Mouse (Mus musculus) olfactory bulb, adult 2 months (tissue): ENCODE results near the gene Carmil3. TPM values are rescaled to one million over a fixed set of nuclear protein-coding genes. Genes with fewer than 3 reads are reported as not detected.
A peak's percentile ranks its signal among the peaks of the same experiment; 100 is the strongest.

Experiments
- H3K27ac ChIP-seq: fragments of 200-500 bp; 2 replicates; pipeline ENCODE4 v1.5.1; 2012; ENCODE audit warnings: low read depth, low read length; ENCODE audit not compliant: insufficient read depth
- H3K4me1 ChIP-seq: fragments of 200-500 bp; 2 replicates; pipeline ENCODE4 v1.6.1; 2012; ENCODE audit warnings: low read length; ENCODE audit not compliant: control insufficient read depth, insufficient read depth
- H3K4me3 ChIP-seq: fragments of 200-500 bp; 2 replicates; pipeline ENCODE4 v1.5.1; 2012; ENCODE audit warnings: mild to moderate bottlenecking, low read depth, low read length, moderate library complexity; ENCODE audit not compliant: insufficient read depth
- CTCF ChIP-seq: fragments of 200-500 bp; IDR thresholded peaks from 2 replicates; pipeline ENCODE4 v1.5.1; 2012; ENCODE audit warnings: low read depth, mild to moderate bottlenecking, low read length, moderate library complexity; ENCODE audit not compliant: insufficient read depth
- POLR2A ChIP-seq: fragments of 200-500 bp; IDR thresholded peaks from 2 replicates; pipeline ENCODE4 v1.6.1; 2012; ENCODE audit warnings: mild to moderate bottlenecking, low read depth, low read length, moderate library complexity; ENCODE audit not compliant: insufficient read depth
- WGBS: fragments of 180-500 bp; shearing (Covaris S2); methylation state at CpG from one replicate; pipeline ENCODE4 v1.1.7; 2018; 5-methylcytosine and 5-hydroxymethylcytosine counted together
- polyA plus RNA-seq: library from polyadenylated mRNA; stranded (reverse); fragments of >200 nt; gene quantifications from 2 replicates; pipeline ENCODE4 v1.2.4, GENCODE M21; 2012; ENCODE audit warnings: low replicate concordance; ENCODE audit not compliant: missing spikeins, insufficient read depth, insufficient read length

Carmil3 gene
- polyA plus RNA-seq, 1 experiment, result not detected

DNA sequence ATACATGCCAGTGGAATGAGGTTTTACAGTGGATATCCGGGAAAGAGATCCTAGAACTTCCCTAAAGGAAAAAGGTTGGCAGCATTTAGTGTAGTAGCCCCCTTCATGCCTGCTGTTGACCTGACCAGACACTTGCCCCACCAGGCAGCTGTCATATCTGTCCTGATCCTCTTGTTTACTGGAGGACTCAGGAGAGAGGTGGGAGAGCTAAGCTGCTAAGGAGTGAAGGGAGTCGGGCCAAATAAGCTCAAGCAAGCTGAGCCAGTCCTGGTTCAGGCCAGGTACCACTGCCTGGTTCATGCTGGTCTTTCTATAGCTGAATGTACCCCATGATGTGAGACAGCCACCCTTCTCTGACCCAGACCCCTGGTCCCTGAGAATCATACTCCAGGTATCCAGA lies 36.2 kb downstream of the Carmil3 start:
- WGBS, result 75% methylated on average over 2 of the region's 2 CpGs
- H3K4me3 ChIP-seq, result no peak overlapping the region
- TF ChIP-seq POLR2A (no peak), CTCF (no peak)
- no peaks in the 10 kb centered on the region for H3K4me1 ChIP-seq
- H3K27ac ChIP-seq, result no peak overlapping the region

DNA sequence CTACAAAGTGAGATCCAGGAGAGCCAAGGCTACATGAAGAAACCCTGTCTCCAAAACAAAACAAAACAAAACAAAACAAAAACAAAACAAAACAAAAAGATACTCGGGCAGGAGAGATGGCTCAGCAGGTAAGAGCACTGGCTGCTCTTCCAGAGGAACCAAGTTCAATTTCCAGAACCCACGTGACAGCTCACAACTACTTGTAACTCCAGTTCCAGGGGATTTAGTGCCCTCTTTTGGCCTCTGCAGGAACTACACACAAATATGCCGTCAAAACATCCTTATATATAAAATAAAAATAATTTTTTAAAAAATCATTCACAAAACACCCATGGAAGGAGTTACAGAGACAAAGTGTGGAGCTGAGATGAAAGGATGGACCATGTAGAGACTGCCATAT lies 37.5 kb downstream of the Carmil3 start:
- Histone ChIP-seq H3K4me1 (no peaks in the 10 kb centered on the region), H3K4me3 (no peak overlapping the region), H3K27ac (no peak overlapping the region)
- TF ChIP-seq POLR2A, result no peak
- TF ChIP-seq CTCF, result no peak
- 15% methylated on average over 3 of the region's 3 CpGs for WGBS

DNA sequence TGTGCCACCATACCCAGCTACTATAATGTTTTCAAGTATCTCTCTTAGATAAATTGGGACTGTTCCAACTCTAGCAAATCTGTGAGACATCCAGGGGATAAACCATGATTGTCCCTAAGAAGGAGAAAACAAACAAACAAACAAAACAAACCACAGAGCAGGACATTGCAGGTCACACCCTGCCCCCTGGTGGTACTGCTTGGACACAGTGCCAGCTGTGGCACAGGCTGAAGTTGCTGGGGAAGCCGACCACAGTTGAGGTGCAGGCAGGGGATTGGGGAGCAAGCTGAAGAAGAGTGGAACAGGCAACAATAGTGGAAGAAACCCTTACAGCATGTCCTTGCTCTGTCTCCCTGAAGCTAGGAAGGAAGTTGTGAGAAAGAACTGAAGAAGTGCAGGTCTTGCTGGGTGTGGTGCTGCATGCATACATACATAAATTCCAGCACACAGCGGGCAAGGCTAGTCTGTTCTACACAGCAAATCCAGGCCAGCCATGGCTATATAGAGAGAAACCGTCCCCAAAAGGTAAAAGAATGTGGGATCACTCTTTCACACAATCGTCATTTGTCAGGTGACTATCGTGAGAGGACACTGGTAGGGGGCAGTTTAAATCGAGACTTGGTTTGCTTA lies 45.8 kb downstream of the Carmil3 start:
- H3K4me3 ChIP-seq, result no peak overlapping the region
- 60% methylated on average over 6 of the region's 6 CpGs for WGBS
- peaks cover 7% of the 10 kb centered on the region; the same call in 1 of the 2 replicates for H3K4me1 ChIP-seq
- TF ChIP-seq CTCF (peak; percentile 68), POLR2A (no peak)
- H3K27ac ChIP-seq, result no peak overlapping the region

DNA sequence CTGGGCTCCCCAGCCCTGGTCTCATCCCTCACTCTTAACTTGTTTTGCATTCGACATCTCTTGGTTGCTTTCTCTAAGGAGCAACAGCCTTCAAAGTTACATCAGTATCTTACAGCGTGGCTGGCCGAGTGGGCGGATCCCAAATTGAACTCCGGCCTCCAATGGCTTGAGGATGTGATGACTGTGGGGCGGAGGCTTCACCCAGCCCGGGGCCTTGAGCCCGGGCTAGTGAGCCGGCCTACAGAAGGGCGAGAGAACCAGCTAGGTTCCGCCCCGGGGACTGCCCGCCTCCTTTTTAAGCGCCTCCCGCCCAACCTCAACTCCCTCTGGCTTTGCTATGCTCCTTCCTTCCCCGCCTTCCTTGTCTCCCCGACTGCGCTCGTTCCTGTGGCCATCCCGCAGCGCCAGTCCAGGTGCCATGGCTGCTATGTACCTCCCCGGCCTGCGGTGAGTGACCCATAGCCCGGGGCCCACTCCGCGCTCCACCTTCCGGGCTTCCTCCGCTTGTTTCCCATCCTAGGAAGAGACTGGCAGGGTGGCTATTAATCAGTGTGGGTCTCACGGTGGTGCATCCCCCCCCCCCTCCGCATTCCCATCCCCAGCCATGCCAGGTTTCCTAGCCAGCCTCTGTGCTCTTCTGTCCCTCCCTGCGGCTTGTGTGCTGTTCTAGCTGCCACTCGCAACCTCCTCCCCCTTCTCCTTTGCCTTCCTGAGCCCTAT lies 49.8 kb downstream of the Carmil3 start, which contains the start of gene Pck2:
Pck2 (plus strand) TSS at position 200 of the 720 bp plus-strand sequence.
- 0% methylated on average over 29 of the region's 32 CpGs for WGBS
- Histone ChIP-seq H3K27ac (peak within 1 kb of the TSS; percentile 86), H3K4me1 (peaks cover 18% of the 10 kb centered on the region), H3K4me3 (peak within 1 kb of the TSS; percentile 68)
- TF ChIP-seq POLR2A (peak; percentile 52), CTCF (no peak)

DNA sequence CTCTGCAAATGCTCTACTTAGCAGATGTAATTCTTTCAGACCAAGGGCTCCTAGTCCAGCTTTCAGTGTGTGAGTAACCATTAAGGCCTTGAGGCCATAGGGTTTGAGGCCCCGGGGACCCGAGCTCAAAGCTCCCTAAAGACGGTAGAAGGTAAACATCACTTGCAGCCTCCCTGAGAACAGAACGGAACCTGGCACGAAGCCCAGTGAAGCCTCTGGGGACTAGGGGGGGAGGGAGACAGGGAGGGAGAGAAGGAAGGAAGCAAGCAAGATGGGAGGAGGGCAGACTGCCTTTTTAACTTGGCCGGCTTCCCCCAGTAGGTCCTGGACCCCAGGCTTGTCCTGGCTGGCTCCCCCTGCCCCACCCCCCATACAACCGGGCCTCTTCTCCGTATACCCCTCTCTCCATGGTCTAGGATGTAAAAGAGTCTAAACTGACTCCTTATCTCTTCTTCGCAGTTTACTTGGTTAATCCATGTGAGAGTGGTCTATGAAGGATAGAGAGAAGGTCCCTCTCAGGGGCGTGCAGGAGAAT lies 50.4 kb downstream of the Carmil3 start:
- WGBS, result 6% methylated on average over 10 of the region's 10 CpGs
- Histone ChIP-seq H3K4me1 (peaks cover 18% of the 10 kb centered on the region), H3K4me3 (peak overlapping the region; percentile 68), H3K27ac (peak overlapping the region; percentile 86)
- TF ChIP-seq CTCF (no peak), POLR2A (no peak)

DNA sequence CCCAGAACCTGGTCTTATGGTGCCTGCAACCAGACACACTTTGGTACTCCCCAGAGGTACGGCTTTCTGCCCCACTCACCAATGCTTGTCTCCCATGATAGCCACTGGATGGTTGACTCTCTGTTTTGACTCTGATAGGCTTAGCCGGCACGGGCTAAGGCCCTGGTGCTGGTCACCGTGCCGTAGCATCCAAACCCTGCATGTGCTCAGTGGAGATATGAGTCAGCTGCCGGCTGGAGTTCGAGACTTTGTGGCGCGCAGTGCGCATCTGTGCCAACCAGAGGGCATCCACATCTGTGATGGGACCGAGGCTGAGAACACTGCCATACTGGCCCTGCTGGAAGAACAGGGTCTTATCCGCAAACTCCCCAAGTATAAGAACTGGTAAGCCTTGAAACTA lies 51.8 kb downstream of the Carmil3 start:
- TF ChIP-seq CTCF (no peak), POLR2A (no peak)
- Histone ChIP-seq H3K4me1 (peaks cover 18% of the 10 kb centered on the region), H3K27ac (no peak overlapping the region), H3K4me3 (no peak overlapping the region)
- WGBS, result 87% methylated on average over 12 of the region's 12 CpGs

DNA sequence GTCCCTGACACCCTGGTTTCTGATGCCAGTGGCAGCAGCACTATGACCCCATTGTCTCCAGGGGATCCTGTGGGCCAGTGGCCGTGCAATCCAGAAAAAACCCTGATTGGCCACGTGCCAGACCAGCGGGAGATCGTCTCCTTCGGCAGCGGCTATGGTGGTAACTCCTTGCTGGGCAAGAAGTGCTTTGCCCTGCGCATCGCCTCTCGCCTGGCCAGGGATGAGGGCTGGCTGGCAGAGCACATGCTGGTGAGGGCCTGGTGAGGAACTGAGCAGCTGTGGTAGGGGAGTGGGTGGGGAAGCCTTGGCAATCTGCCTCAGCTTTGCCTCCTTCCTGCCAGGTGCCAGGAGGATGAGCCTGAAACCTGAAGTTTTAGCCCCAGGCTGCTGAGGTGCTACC lies 53.9 kb downstream of the Carmil3 start:
- Histone ChIP-seq H3K4me3 (no peak overlapping the region), H3K27ac (no peak overlapping the region), H3K4me1 (peaks cover 18% of the 10 kb centered on the region)
- WGBS, result 39% methylated on average over 9 of the region's 9 CpGs
- TF ChIP-seq CTCF, result no peak
- TF ChIP-seq POLR2A, result no peak

DNA sequence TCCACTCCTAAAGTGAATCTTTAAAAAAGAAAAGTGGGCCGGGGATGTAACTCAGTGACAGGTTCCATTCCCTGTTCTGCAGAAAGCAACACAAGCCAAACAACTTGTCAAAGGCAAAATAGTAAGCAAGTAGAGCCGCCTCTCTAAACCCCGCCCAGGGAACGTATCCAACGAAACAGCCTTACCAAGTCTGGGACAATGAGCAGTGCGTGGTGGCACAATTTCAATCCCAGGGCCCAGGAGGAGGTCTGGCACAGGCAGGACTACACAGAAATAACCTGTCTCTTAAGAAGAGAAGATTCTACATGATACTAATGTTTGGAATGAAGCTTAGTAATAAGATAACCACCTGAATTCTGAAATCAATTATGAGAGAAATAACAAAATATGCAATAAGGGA lies 59.7 kb downstream of the Carmil3 start:
- TF ChIP-seq POLR2A, result no peak
- no peak for TF ChIP-seq CTCF
- WGBS, result 69% methylated on average over 6 of the region's 6 CpGs
- Histone ChIP-seq H3K27ac (no peak overlapping the region), H3K4me3 (no peak overlapping the region), H3K4me1 (no peaks in the 10 kb centered on the region)

DNA sequence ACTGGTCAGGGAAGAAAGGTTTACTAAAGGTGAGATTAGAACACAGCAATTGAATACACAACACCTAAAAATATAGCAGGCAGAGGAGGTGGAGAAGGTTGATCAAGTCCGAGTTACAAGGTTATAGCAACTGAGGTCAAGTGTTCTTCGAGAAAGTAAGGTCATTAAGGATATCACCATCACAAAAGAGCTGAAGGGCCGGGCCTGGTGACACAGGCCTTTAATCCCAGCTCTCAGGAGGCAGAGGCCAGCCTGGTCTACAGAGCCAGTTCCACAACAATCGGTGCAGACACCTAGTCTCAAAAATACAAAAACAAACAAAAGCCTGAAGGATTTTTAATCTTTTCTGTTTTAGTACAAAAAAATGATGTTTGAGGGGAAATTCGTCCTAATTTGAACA lies 60.9 kb downstream of the Carmil3 start:
- H3K4me1 ChIP-seq, result no peaks in the 10 kb centered on the region
- TF ChIP-seq CTCF, result no peak
- no peak for TF ChIP-seq POLR2A
- H3K27ac ChIP-seq, result no peak overlapping the region
- H3K4me3 ChIP-seq, result no peak overlapping the region
- 74% methylated on average over 5 of the region's 5 CpGs for WGBS
